Mouse (Mus musculus) forebrain, embryonic 13.5 days (tissue): ENCODE measurements at regions not wholly inside any gene's neighbourhood (a gene's known extent, or its start where the extent isn't known, plus 50 kb on each side); places are given as distances from the start of the nearest gene placed in this dataset.

Source experiments
- ATAC-seq: fragments of 200-750 bp; cut with Nextera tagmentation; 2 replicates; pipeline ENCODE4 v1.8.0; 2017
- H3K27ac ChIP-seq: fragments of 300-500 bp; sonication (generic); 2 replicates; pipeline ENCODE4 v1.5.1; 2015; ENCODE audit warnings: inconsistent platforms, mild to moderate bottlenecking, moderate library complexity
- H3K27me3 ChIP-seq: fragments of 300-500 bp; sonication (generic); 2 replicates; pipeline ENCODE4 v1.6.1; 2015; ENCODE audit warnings: mild to moderate bottlenecking, inconsistent platforms
- H3K36me3 ChIP-seq: fragments of 300-500 bp; sonication (generic); 2 replicates; pipeline ENCODE4 v1.6.1; 2015; ENCODE audit warnings: mild to moderate bottlenecking, inconsistent platforms; ENCODE audit not compliant: poor library complexity, severe bottlenecking
- H3K4me1 ChIP-seq: fragments of 300-500 bp; sonication (generic); 2 replicates; pipeline ENCODE4 v1.6.1; 2015; ENCODE audit warnings: inconsistent platforms
- H3K4me2 ChIP-seq: fragments of 300-500 bp; sonication (generic); 2 replicates; pipeline ENCODE4 v1.6.1; 2015; ENCODE audit warnings: inconsistent platforms, mild to moderate bottlenecking, moderate library complexity
- H3K4me3 ChIP-seq: fragments of 300-500 bp; sonication (generic); 2 replicates; pipeline ENCODE4 v1.5.1; 2015; ENCODE audit warnings: mild to moderate bottlenecking, inconsistent platforms
- H3K9ac ChIP-seq: fragments of 300-500 bp; sonication (generic); 2 replicates; pipeline ENCODE4 v1.6.1; 2015; ENCODE audit warnings: mild to moderate bottlenecking, inconsistent platforms
- H3K9me3 ChIP-seq: fragments of 300-500 bp; sonication (generic); replicated peaks from 2 replicates; pipeline ENCODE4 v1.6.1; 2016; ENCODE audit warnings: inconsistent platforms
- WGBS: fragments of 180-500 bp; shearing (Covaris S2); methylation state at CpG from one replicate; pipeline ENCODE4 v1.1.7; 2015; 5-methylcytosine and 5-hydroxymethylcytosine counted together

- WGBS: 87% methylated on average over 1 of the region's 1 CpGs
- no peaks in the 10 kb centered on the region for H3K9me3 ChIP-seq
- no peaks in the 10 kb centered on the region for H3K4me1 ChIP-seq
- no peak overlapping the region for H3K27ac ChIP-seq
- H3K36me3 ChIP-seq: no peaks in the 10 kb centered on the region
- no peaks in the 10 kb centered on the region for H3K27me3 ChIP-seq
- no peak for ATAC-seq
- no peak overlapping the region for H3K9ac ChIP-seq
- no peak overlapping the region for H3K4me3 ChIP-seq
- H3K4me2 ChIP-seq: no peak overlapping the region
Measured at GRCm38 (mm10) chr8:29913576-29913975, 2466.1 kb downstream of the Poteg start.

- Histone ChIP-seq H3K4me3 (no peak overlapping the region), H3K4me2 (no peak overlapping the region), H3K9me3 (no peaks in the 10 kb centered on the region), H3K27ac (no peak overlapping the region), H3K27me3 (no peaks in the 10 kb centered on the region), H3K9ac (no peak overlapping the region), H3K4me1 (no peaks in the 10 kb centered on the region), H3K36me3 (no peaks in the 10 kb centered on the region)
- 69% methylated on average over 2 of the region's 2 CpGs for WGBS
- no peak for ATAC-seq
Measured at GRCm38 (mm10) chr8:29920486-29920885, 2473.0 kb downstream of the Poteg start.

- 91% methylated on average over 4 of the region's 4 CpGs for WGBS
- no peaks in the 10 kb centered on the region for H3K27me3 ChIP-seq
- H3K27ac ChIP-seq: no peak overlapping the region
- no peak overlapping the region for H3K9ac ChIP-seq
- no peaks in the 10 kb centered on the region for H3K9me3 ChIP-seq
- ATAC-seq: no peak
- H3K36me3 ChIP-seq: no peaks in the 10 kb centered on the region
- no peaks in the 10 kb centered on the region for H3K4me1 ChIP-seq
- H3K4me2 ChIP-seq: no peak overlapping the region
- H3K4me3 ChIP-seq: no peak overlapping the region
Measured at GRCm38 (mm10) chr8:29928257-29928656, 2480.8 kb downstream of the Poteg start.

- no peak overlapping the region for H3K9ac ChIP-seq
Measured at GRCm38 (mm10) chr8:29961322-29961721, 2513.9 kb downstream of the Poteg start.

GRCm38 (mm10) chr8:29976651-29977350 is 2529.3 kb downstream of the Poteg start:
- Histone ChIP-seq H3K27ac (no peak overlapping the region), H3K9ac (no peak overlapping the region), H3K4me3 (no peak overlapping the region), H3K4me2 (no peak overlapping the region), H3K9me3 (no peaks in the 10 kb centered on the region), H3K27me3 (no peaks in the 10 kb centered on the region), H3K36me3 (no peaks in the 10 kb centered on the region), H3K4me1 (peaks cover 12% of the 10 kb centered on the region)
- WGBS: 76% methylated on average over 4 of the region's 4 CpGs
- ATAC-seq: no peak

More at GRCm38 (mm10) chr8:29961322-29961721, 2513.9 kb downstream of the Poteg start:
- no peaks in the 10 kb centered on the region for H3K36me3 ChIP-seq
- no peak overlapping the region for H3K4me2 ChIP-seq
- WGBS: 82% methylated on average over 2 of the region's 2 CpGs
- no peak overlapping the region for H3K4me3 ChIP-seq
- H3K9me3 ChIP-seq: no peaks in the 10 kb centered on the region
- no peaks in the 10 kb centered on the region for H3K4me1 ChIP-seq
- H3K27ac ChIP-seq: no peak overlapping the region
- H3K27me3 ChIP-seq: no peaks in the 10 kb centered on the region
- ATAC-seq: no peak

GRCm38 (mm10) chr8:29978585-29979505 is 2531.4 kb downstream of the Poteg start:
- H3K4me2 ChIP-seq: peak overlapping the region; percentile 24
- H3K9ac ChIP-seq: no peak overlapping the region
- WGBS: 18% methylated on average over 10 of the region's 10 CpGs
- no peaks in the 10 kb centered on the region for H3K9me3 ChIP-seq
- H3K4me3 ChIP-seq: no peak overlapping the region
- H3K36me3 ChIP-seq: no peaks in the 10 kb centered on the region
- peaks cover 12% of the 10 kb centered on the region for H3K4me1 ChIP-seq
- peak overlapping the region; percentile 40; the same call in 1 of the 2 replicates for H3K27ac ChIP-seq
- peak; percentile 83 for ATAC-seq
- H3K27me3 ChIP-seq: no peaks in the 10 kb centered on the region

- ATAC-seq: no peak; the same call in 1 of the 2 replicates
- no peak overlapping the region for H3K4me2 ChIP-seq
Measured at GRCm38 (mm10) chr8:29992549-29992948, 2545.1 kb downstream of the Poteg start.

GRCm38 (mm10) chr8:29999413-29999812 is 2551.9 kb downstream of the Poteg start:
- no peak overlapping the region for H3K4me2 ChIP-seq
- peaks cover 3% of the 10 kb centered on the region; the same call in 1 of the 2 replicates for H3K9me3 ChIP-seq
- no peaks in the 10 kb centered on the region for H3K27me3 ChIP-seq
- WGBS: 88% methylated on average over 2 of the region's 2 CpGs
- H3K4me1 ChIP-seq: no peaks in the 10 kb centered on the region
- H3K27ac ChIP-seq: no peak overlapping the region
- H3K9ac ChIP-seq: no peak overlapping the region
- H3K4me3 ChIP-seq: no peak overlapping the region
- no peak for ATAC-seq
- no peaks in the 10 kb centered on the region for H3K36me3 ChIP-seq

More at GRCm38 (mm10) chr8:29992549-29992948, 2545.1 kb downstream of the Poteg start:
- no peaks in the 10 kb centered on the region for H3K27me3 ChIP-seq
- H3K4me3 ChIP-seq: no peak overlapping the region
- H3K9me3 ChIP-seq: no peaks in the 10 kb centered on the region
- H3K4me1 ChIP-seq: peaks cover 8% of the 10 kb centered on the region; the same call in 1 of the 2 replicates
- WGBS: 28% methylated on average over 2 of the region's 2 CpGs
- H3K9ac ChIP-seq: no peak overlapping the region
- no peaks in the 10 kb centered on the region for H3K36me3 ChIP-seq
- H3K27ac ChIP-seq: no peak overlapping the region
